Mouse (Mus musculus): ENCODE measurements at regions not wholly inside any gene's neighbourhood (a gene's known extent, or its start where the extent isn't known, plus 50 kb on each side); places are given as distances from the start of the nearest gene placed in this dataset.
"Not testable (repeated sequence)": the region's sequence is repeated elsewhere in the genome, so short reads cannot be mapped to it uniquely, and the experiment has no call there.

DNA sequence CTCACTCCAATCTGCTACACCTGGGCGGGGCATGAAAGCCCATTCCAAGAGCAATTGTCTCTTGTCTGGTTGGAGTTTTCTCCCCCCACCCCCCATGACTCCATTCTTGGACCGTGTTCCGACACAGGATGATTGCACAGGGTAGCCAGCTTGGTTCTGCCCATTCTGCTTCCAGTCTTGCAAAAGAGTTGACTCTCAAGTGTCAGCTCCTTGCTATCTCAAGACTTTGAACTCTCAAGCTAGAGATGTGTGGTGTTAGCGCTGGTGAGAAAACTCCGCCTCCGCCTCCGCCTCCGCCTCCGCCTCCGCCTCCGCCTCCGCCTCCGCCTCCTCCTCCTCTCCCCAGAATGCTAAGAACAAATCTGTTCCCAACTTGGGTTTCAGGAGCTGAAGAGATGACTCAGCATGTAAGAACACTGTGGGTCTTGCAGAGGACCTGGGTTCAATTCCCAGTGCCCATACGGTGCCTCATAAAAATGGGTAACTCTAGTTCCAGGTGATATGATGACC lies 135.1 kb downstream of the Bcat1 start:
- no peak for DNase-seq

- DNase-seq, result no peak
These were observed 137.3 kb downstream of the Bcat1 start for GRCm38 (mm10) chr6:144938613-144939236.

- DNase-seq, result no peak
These were observed 138.8 kb downstream of the Bcat1 start for GRCm38 (mm10) chr6:144937211-144937610.

DNA sequence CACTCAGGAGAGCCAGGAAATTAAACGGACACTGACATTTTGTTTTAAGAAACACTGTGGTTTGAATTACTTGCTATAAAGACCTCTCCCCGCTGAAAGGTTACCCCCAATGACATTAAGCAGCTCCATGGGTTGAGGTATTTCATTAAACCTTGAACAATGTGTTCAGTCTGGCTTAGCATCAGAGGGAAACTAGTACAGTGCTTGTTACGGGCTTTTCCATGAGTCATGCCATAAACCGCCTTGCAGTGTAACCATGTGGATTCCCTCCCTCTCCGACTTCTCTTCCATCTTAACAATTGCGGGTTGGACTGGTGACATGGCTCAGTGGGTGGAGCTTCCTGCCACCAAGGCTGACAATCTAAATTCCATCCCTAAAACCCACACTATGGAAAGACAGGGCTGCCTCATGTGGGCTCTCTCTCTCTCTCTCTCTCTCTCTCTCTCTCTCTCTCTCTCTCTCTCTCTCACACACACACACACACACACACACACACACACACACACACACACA lies 142.2 kb downstream of the Bcat1 start:
- DNase-seq, result no peak

- no peak for DNase-seq
These were observed 143.6 kb downstream of the Bcat1 start for GRCm38 (mm10) chr6:144932402-144932801.

- DNase-seq, result no peak
These were observed 146.0 kb downstream of the Bcat1 start for GRCm38 (mm10) chr6:144929959-144930358.

DNA sequence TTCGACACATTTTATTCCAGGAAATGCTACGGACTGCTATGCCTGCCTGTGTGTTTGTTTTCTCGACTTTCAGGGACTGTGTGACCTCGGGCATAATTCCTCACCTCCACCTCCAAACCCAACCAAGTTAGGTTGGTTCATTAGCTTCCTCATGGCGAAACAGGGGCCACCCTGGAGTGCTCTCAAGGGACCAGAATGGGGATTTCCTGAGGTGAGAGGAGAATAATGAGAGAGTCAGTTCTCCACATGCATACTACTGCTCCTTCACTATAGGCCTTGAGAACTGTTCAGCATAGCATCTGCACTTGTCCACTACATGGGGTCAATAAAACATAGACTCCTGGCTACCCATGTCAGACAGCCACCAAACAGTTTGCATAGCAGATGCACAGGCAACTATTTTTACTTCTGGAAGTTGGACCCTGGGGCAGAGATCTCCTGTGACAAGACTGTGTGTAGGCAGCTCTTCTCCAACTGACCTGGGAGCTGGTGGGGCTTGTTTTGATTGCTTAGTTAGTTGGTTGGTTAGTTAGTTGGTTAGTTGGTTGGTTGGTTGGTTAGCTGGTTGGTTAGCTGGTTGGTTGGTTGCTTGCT lies 146.6 kb downstream of the Bcat1 start:
- no peak for DNase-seq

- DNase-seq, result no peak
These were observed 145.8 kb upstream of the Sox5 start for GRCm38 (mm10) chr6:144927599-144927998.

- peak; percentile 35 to 52 for DNase-seq
These were observed 141.0 kb upstream of the Sox5 start for GRCm38 (mm10) chr6:144922762-144923161.

DNA sequence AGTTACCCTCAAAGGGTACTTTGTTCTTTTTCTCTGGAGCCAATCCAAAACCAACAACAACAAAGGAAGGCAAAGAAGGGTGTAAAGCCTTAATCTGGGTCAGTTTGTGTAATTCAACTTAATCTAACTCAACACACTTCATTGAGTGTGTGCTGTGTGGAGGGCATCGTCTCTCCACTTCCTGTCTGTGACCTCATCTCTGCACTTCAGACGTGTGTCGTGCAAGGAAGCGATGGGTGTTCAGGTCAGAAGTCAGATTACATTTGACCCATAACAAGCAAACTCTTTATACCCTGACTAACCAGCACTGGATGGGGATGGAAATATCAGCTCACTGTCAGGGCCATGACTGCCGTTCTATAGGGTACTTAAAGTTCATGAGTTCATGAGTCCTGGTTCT lies 138.0 kb upstream of the Sox5 start:
- no peak for DNase-seq

DNA sequence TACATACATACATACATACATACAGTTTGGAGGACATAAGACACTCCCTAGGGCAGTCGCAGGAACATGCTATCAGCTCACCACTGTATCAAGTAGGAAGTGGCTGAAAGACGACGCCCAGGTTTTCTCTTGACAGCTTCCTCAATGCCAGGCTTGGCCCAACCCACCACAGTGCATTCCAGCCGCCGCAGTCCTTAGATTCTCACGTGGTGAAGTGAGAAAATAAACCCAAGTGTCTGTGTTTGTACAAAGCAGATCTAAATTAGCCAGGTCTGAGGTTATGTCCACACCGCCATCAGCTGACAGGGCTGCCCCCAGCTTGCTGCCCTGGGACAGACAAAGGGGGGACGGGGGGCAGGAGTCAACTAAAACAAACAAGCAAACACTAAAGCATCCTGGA lies 135.4 kb upstream of the Sox5 start:
- DNase-seq, result peak in 1 of 2 experiments; percentile 8

DNA sequence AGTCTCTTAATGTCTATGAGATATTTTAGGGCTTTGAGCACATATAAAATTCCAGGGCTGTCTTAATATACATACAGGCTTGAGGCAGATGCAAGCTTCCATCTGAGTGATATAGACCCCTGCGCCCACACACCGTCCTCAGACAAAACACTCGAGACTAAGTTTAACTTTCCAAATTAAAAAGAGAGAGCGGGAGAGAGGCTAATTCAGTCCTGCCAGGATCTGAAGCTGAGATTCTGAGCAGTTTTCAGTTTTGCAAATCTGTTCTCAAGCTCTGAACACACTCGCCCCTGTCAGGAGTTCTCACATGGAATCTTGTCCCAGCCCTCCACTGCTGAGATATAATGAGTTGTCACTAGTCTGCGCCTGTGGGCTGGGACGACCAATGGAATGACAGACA lies 130.0 kb upstream of the Sox5 start:
- no peak for DNase-seq

- no peak for DNase-seq
These were observed 128.6 kb upstream of the Sox5 start for GRCm38 (mm10) chr6:144910392-144910791.

- no peak for DNase-seq
These were observed 126.9 kb upstream of the Sox5 start for GRCm38 (mm10) chr6:144908646-144909045.

DNA sequence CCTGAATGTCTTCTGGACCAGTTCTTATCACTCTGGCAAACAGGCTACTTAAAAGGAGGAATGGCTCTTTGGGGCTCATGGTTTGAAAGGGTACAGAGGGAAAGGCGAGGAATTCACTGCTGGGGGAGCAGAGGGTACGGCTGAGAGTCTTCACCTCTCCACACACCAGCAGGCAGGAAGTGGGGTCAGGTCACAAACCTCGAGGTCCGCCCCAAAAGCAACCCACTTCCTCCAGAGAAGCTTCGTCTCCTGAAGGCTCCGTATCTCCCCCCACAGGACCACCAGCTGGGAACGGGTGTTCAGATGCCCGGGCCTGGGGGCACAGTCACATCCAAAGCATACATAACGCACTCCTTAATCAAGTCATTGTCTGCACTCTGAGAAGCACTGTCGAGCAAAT lies 121.4 kb upstream of the Sox5 start:
- DNase-seq, result no peak

DNA sequence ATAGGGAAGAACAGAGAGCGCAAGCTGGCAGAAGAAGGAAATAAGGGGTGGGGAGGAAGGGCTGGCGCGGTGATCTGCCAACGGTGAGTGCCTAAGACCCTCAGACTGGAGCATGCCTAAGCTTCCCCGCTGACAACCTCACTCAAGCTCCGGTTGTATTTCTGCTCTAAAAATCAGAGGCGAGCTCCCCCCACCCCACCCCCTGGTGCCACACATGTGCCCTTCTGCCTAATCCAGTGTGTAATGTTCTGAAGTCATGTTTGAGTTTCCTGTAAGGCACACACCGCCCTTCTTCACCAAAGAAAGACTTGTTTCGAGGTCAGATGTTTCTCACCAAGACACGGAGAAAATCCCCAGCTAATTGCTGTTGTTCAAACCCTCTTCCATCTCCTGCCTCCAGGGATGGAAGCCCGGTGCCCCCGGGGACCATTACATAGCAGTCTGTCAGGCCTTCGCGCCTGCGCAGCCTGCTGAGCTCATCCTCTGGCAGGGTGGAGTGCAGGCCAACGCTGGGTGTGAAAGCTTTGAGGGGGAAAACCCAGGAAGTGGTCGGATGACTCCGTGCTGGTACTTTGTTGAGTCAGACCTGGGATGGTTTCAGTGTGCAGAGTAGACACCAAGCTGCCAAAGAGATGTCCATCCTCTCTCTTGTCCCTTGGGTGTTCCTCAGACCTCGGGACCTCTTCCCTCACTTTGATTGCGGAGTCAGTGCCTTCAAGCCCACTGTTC lies 120.7 kb upstream of the Sox5 start:
- peak; percentile 0 to 6 for DNase-seq

- no peak for DNase-seq
These were observed 120.0 kb upstream of the Sox5 start for GRCm38 (mm10) chr6:144901825-144902224.

DNA sequence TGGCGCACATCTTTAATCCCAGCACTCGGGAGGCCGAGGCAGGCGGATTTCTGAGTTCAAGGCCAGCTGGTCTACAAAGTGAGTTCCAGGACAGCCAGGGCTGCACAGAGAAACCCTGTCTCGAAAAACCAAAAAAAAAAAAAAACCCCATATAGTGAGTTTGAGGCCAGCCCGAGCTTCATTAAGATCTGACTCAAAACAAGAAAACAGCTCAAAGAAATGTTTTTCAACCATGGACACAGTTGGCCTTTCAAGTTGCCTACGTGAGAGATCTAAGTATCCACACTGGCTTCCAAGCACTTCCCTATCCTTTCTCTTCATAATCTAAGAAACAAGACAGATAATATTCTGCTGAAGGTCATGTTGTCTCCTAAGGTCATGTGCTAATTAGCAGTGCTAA lies 119.1 kb upstream of the Sox5 start:
- DNase-seq, result not testable (repeated sequence)

- no peak for DNase-seq
These were observed 115.7 kb upstream of the Sox5 start for GRCm38 (mm10) chr6:144897526-144897925.

- DNase-seq, result no peak
These were observed 109.1 kb upstream of the Sox5 start for GRCm38 (mm10) chr6:144890914-144891313.

DNA sequence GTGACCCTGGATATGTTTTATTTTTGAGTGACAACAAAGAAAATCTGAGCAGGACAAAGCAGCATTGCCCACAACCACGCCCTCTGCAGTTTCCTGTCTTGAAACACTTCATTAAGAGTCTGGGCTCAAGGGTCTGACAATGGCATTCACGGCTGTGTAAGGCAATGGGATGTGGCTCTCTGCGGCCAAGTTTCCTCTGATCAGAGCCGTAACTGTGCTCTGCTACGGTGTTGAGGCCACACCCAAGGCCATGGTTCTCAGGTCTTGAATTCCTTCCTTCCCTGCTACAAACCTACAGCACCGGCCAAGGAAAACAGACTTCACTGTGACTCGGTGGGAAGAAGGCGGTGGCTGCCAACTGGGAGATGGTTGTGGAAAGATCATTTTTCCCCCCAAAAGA lies 108.4 kb upstream of the Sox5 start:
- no peak for DNase-seq

- DNase-seq, result no peak
These were observed 101.3 kb upstream of the Sox5 start for GRCm38 (mm10) chr6:144883117-144883516.

DNA sequence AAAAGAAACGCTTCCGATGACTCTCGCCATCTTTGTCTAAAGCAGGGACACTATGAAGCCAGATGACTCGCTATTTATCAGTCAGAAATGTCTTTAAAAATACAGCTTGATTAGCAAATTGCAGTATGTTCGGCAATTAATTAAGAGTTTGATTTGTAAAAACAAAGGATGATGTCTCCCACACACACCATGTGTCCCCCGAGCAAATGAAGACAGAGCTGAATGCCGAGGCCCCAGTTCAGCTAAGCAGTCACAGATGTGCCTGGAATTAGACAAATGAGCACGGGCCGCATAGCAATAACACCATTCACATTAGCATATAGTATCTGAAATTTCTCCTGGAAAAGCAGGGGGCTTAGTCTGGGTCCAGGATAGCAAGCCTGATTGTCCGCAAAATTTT lies 98.3 kb upstream of the Sox5 start:
- DNase-seq, result no peak

GRCm38 (mm10) chr6:144876758-144877157 lies 95.0 kb upstream of the Sox5 start:
- DNase-seq, result no peak

All from kidney, postnatal 36 days (tissue).